Mouse (Mus musculus) kidney, embryonic 14.5 days (tissue): ENCODE measurements around the gene Pfdn4. TPM values are rescaled to one million over a fixed set of nuclear protein-coding genes. Genes with fewer than 3 reads are reported as not detected.

Source experiments
- ATAC-seq: fragments of 200-750 bp; cut with Nextera tagmentation; 2 replicates; pipeline ENCODE4 v1.8.0; 2017; ENCODE audit warnings: moderate number of reproducible peaks, mild to moderate bottlenecking, moderate TSS enrichment, moderate library complexity; ENCODE audit not compliant: low FRiP score, low TSS enrichment
- H3K27ac ChIP-seq: fragments of 300-500 bp; sonication (generic); 2 replicates; pipeline ENCODE4 v1.5.1; 2014; ENCODE audit warnings: low read depth, mild to moderate bottlenecking, low read length, moderate library complexity, mixed read lengths
- H3K27me3 ChIP-seq: fragments of 300-500 bp; sonication (generic); 2 replicates; pipeline ENCODE4 v1.6.1; 2014; ENCODE audit warnings: mild to moderate bottlenecking, low read length; ENCODE audit not compliant: control insufficient read depth, insufficient read depth
- H3K36me3 ChIP-seq: fragments of 300-500 bp; sonication (generic); 2 replicates; pipeline ENCODE4 v1.6.1; 2014; ENCODE audit warnings: low read length, mixed read lengths; ENCODE audit not compliant: control insufficient read depth, insufficient read depth
- H3K4me1 ChIP-seq: fragments of 300-500 bp; sonication (generic); 2 replicates; pipeline ENCODE4 v1.6.1; 2014; ENCODE audit warnings: low read length, mixed read lengths; ENCODE audit not compliant: control insufficient read depth, insufficient read depth
- H3K4me2 ChIP-seq: fragments of 300-500 bp; sonication (generic); replicated peaks from 2 replicates; pipeline ENCODE4 v1.6.1; 2014; ENCODE audit warnings: low read depth, mild to moderate bottlenecking, low read length
- H3K4me3 ChIP-seq: fragments of 300-500 bp; sonication (generic); 2 replicates; pipeline ENCODE4 v1.5.1; 2014; ENCODE audit warnings: mild to moderate bottlenecking, low read length
- H3K9ac ChIP-seq: fragments of 300-500 bp; sonication (generic); 2 replicates; pipeline ENCODE4 v1.6.1; 2014; ENCODE audit warnings: low read depth, mild to moderate bottlenecking, low read length, moderate library complexity
- H3K9me3 ChIP-seq: fragments of 300-500 bp; sonication (generic); 2 replicates; pipeline ENCODE4 v1.6.1; 2016; ENCODE audit warnings: low read length; ENCODE audit not compliant: control insufficient read depth
- WGBS: fragments of 180-500 bp; shearing (Covaris S2); extraction: QIAGEN DNeasy Blood & Tissue Kit; methylation state at CpG from one replicate; pipeline ENCODE4 v1.1.7; 2014; 5-methylcytosine and 5-hydroxymethylcytosine counted together
- polyA plus RNA-seq: library from polyadenylated mRNA; unstranded; fragments of >200 nt; fragmentation: Nextera tagmentation; extraction: Ambion mirVana; gene quantifications from 2 replicates; pipeline ENCODE4 v1.2.1, GENCODE M21; 2014

The Pfdn4 gene
- polyA plus RNA-seq, 1 experiment from 2014 or later: 102 TPM

GRCm38 (mm10) chr2:170548046-170548445 lies 51.8 kb downstream of the Pfdn4 start:
- Histone ChIP-seq H3K27ac (no peak overlapping the region), H3K36me3 (no peaks in the 10 kb centered on the region), H3K4me3 (no peak overlapping the region), H3K27me3 (no peaks in the 10 kb centered on the region), H3K9ac (no peak overlapping the region), H3K9me3 (no peaks in the 10 kb centered on the region), H3K4me1 (peaks cover 15% of the 10 kb centered on the region), H3K4me2 (no peak overlapping the region)
- ATAC-seq: no peak
- WGBS: 25% methylated on average over 4 of the region's 4 CpGs

- Histone ChIP-seq H3K36me3 (no peaks in the 10 kb centered on the region), H3K27ac (no peak overlapping the region), H3K4me3 (no peak overlapping the region), H3K9me3 (no peaks in the 10 kb centered on the region), H3K27me3 (no peaks in the 10 kb centered on the region), H3K4me2 (no peak overlapping the region), H3K9ac (no peak overlapping the region), H3K4me1 (peaks cover 15% of the 10 kb centered on the region)
- no peak for ATAC-seq
- WGBS: 84% methylated on average over 2 of the region's 2 CpGs
Observed at GRCm38 (mm10) chr2:170549146-170549545, 52.9 kb downstream of the Pfdn4 start.

- ATAC-seq: peak; percentile 29; the same call in 1 of the 2 replicates
- Histone ChIP-seq H3K27me3 (no peaks in the 10 kb centered on the region), H3K36me3 (no peaks in the 10 kb centered on the region), H3K4me3 (no peak overlapping the region), H3K27ac (peak overlapping the region; percentile 55; the same call in 1 of the 2 replicates), H3K9me3 (no peaks in the 10 kb centered on the region), H3K9ac (no peak overlapping the region), H3K4me2 (no peak overlapping the region), H3K4me1 (peaks cover 15% of the 10 kb centered on the region)
- 14% methylated on average over 5 of the region's 5 CpGs for WGBS
Observed at GRCm38 (mm10) chr2:170550240-170550639, 54.0 kb downstream of the Pfdn4 start.

- Histone ChIP-seq H3K9me3 (no peaks in the 10 kb centered on the region), H3K27me3 (no peaks in the 10 kb centered on the region), H3K4me1 (peaks cover 10% of the 10 kb centered on the region), H3K36me3 (no peaks in the 10 kb centered on the region), H3K9ac (no peak overlapping the region), H3K4me3 (no peak overlapping the region), H3K4me2 (no peak overlapping the region), H3K27ac (no peak overlapping the region)
- WGBS: 39% methylated on average over 7 of the region's 7 CpGs
- ATAC-seq: no peak
Observed at GRCm38 (mm10) chr2:170552088-170552487, 55.9 kb downstream of the Pfdn4 start.

GRCm38 (mm10) chr2:170563956-170564855 lies 68.0 kb downstream of the Pfdn4 start:
- ATAC-seq: no peak
- Histone ChIP-seq H3K4me3 (no peak overlapping the region), H3K4me2 (no peak overlapping the region), H3K4me1 (no peaks in the 10 kb centered on the region), H3K9me3 (no peaks in the 10 kb centered on the region), H3K36me3 (no peaks in the 10 kb centered on the region), H3K27me3 (no peaks in the 10 kb centered on the region), H3K9ac (no peak overlapping the region), H3K27ac (no peak overlapping the region)
- 72% methylated on average over 15 of the region's 15 CpGs for WGBS

- WGBS: 85% methylated on average over 8 of the region's 8 CpGs
- no peak overlapping the region for H3K4me3 ChIP-seq
- ATAC-seq: no peak
Observed at GRCm38 (mm10) chr2:170564995-170565394, 68.8 kb downstream of the Pfdn4 start.

More at GRCm38 (mm10) chr2:170564995-170565394, 68.8 kb downstream of the Pfdn4 start:
- Histone ChIP-seq H3K27me3 (no peaks in the 10 kb centered on the region), H3K36me3 (no peaks in the 10 kb centered on the region), H3K9me3 (no peaks in the 10 kb centered on the region), H3K27ac (no peak overlapping the region), H3K9ac (no peak overlapping the region), H3K4me1 (no peaks in the 10 kb centered on the region), H3K4me2 (no peak overlapping the region)

Other genes starting within 250 kb of the Pfdn4 start
- 0.64 TPM in 1 of 2 replicates, not detected in the other for gene Bcas1, start 68.6 kb upstream of the Pfdn4 start, polyA plus RNA-seq
- gene Cyp24a1, start 717 bp downstream of the Pfdn4 start, polyA plus RNA-seq: 0.09 and 0.23 TPM in 2 replicates
- gene 4930470P17Rik, start 105.6 kb downstream of the Pfdn4 start, polyA plus RNA-seq: not detected in 2 replicates
- 0.81 and 0.85 TPM in 2 replicates for gene Dok5, start 235.4 kb downstream of the Pfdn4 start, polyA plus RNA-seq